8 mouse cellular contexts compared by ENCODE assay signal in the genomic region with DNA sequence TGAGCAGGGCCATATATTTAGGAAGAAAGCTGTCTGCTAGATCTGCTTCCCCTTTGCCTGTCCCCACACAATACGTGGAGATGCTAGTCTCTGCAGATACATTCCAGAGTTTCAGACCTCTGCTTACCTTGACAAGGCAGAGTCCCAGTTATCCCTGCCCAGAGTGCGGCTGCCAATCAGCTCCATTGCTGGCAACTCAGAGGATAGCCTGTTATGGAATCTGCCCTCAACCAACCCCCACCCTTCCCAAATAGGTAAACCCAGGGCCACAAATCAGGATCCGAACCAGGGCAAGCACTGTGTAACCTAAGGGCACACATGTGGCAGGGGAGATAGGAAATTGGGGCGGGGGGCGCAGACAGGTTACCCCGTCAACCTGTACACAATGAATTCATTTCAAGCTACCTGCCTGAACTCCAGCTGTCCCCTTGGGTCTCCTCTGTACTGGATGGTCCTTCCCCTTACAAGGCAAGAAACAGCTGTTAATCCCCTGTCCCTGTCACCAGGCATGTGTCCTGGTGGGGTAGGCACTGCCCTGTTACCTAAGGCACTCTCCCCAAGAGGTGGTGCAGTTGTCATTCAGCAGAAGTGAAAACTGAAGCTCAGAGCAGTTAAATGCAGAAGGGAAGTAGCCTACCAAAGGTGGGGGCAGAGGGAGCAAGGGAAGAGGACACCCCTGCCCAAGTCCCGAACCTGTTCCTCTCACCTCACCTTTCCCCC. TPM values are rescaled to one million over a fixed set of nuclear protein-coding genes. Genes with fewer than 3 reads are reported as not detected.
A peak's percentile ranks its signal among the peaks of the same experiment; 100 is the strongest.
DNase-seq lines count a peak whose midpoint lies in the region; ATAC-seq and TF ChIP-seq lines count a peak whose summit lies in the region.

No protein-coding gene starts in this region.

- peak; percentile 61 for DNase-seq in cerebellum, adult 9-10 months
- DNase-seq in cerebellum, adult 18-20 months = no peak
- no peak for DNase-seq in liver, embryonic 14.5 days (ENCODE audit: low read depth in 3 of 3, low spot score in 3 of 3)
- no peak for DNase-seq in right cerebral cortex, postnatal 36 days (ENCODE audit: low spot score in 2 of 2)
- DNase-seq in right cerebral cortex, adult 2 months (ENCODE audit: low spot score in 2 of 2) = no peak

- peaks cover 7% of the 10 kb centered on the region; the same call in 1 of the 2 replicates for H3K4me1 ChIP-seq in cortical plate, adult 2 months (ENCODE audit: control insufficient read depth, insufficient read depth, low read length)
- peaks cover 35% of the 10 kb centered on the region for H3K4me1 ChIP-seq in hindbrain, embryonic 12.5 days
- peaks cover 13 to 27% of the 10 kb centered on the region in 2 experiments for H3K4me1 ChIP-seq in liver, embryonic 14.5 days (replicated peaks; ENCODE audit: control insufficient read depth in 2 of 2, insufficient read depth in 2 of 2, low read length in 1 of 2)
- H3K4me1 ChIP-seq in stomach, embryonic 14.5 days (ENCODE audit: control insufficient read depth, insufficient read depth, low read length) = peaks cover 28% of the 10 kb centered on the region

- TF ChIP-seq EP300 in liver, embryonic 14.5 days (IDR thresholded peaks at IDR 0.05; ENCODE audit: low read depth) = no peak

- H3K4me3 ChIP-seq in cortical plate, adult 2 months (ENCODE audit: insufficient read depth, low read length) = peak overlapping the region; percentile 76; the same call in 1 of the 2 replicates
- H3K4me3 ChIP-seq in hindbrain, embryonic 12.5 days = peak overlapping the region; percentile 94
- peak overlapping the region; percentile 79 to 95 for H3K4me3 ChIP-seq in liver, embryonic 14.5 days (ENCODE audit: insufficient read depth in 1 of 2, low read depth in 2 of 2, low read length in 2 of 2)
- H3K4me3 ChIP-seq in stomach, embryonic 14.5 days (ENCODE audit: low read depth, low read length) = peak overlapping the region; percentile 82

- H3K27me3 ChIP-seq in hindbrain, embryonic 12.5 days = no peaks in the 10 kb centered on the region
- H3K27me3 ChIP-seq in liver, embryonic 14.5 days (ENCODE audit: control insufficient read depth, insufficient read depth, low read length) = no peaks in the 10 kb centered on the region
- H3K27me3 ChIP-seq in stomach, embryonic 14.5 days (ENCODE audit: control insufficient read depth, insufficient read depth, low read length) = no peaks in the 10 kb centered on the region

- 63% methylated on average over 7 of the region's 7 CpGs for WGBS in hindbrain, embryonic 12.5 days
- 40% methylated on average over 7 of the region's 7 CpGs for WGBS in liver, embryonic 14.5 days (ENCODE audit: insufficient replicate concordance)
- 54% methylated on average over 7 of the region's 7 CpGs for WGBS in stomach, embryonic 14.5 days

- TF ChIP-seq POLR2A in cortical plate, adult 2 months (IDR thresholded peaks at IDR 0.05; ENCODE audit: extremely low read depth, insufficient read depth, low read length) = no peak

- H3K9ac ChIP-seq in hindbrain, embryonic 12.5 days = peak overlapping the region; percentile 99
- peak overlapping the region; percentile 88 for H3K9ac ChIP-seq in liver, embryonic 14.5 days (replicated peaks)
- H3K9ac ChIP-seq in stomach, embryonic 14.5 days (replicated peaks; ENCODE audit: low read depth, low read length) = peak overlapping the region; percentile 97

- H3K36me3 ChIP-seq in hindbrain, embryonic 12.5 days = 0 out of 2 replicates have a peak, but pooled peaks cover 6% of the 10 kb centered on the region
- H3K36me3 ChIP-seq in liver, embryonic 14.5 days (replicated peaks; ENCODE audit: control insufficient read depth, insufficient read depth, low read depth) = no peaks in the 10 kb centered on the region
- no peaks in the 10 kb centered on the region for H3K36me3 ChIP-seq in stomach, embryonic 14.5 days (ENCODE audit: control insufficient read depth, insufficient read depth, low read length)

- H3K27ac ChIP-seq in cortical plate, adult 2 months (ENCODE audit: insufficient read depth, low read length) = no peak overlapping the region
- H3K27ac ChIP-seq in hindbrain, embryonic 12.5 days = no peak overlapping the region
- H3K27ac ChIP-seq in liver, embryonic 14.5 days = no peak overlapping the region
- no peak overlapping the region for H3K27ac ChIP-seq in stomach, embryonic 14.5 days (ENCODE audit: low read length)

- peak; percentile 8; the same call in 1 of the 2 replicates for ATAC-seq in hindbrain, embryonic 12.5 days (ENCODE audit: low FRiP score)
- no peak for ATAC-seq in liver, embryonic 14.5 days (ENCODE audit: insufficient read depth)
- no peak for ATAC-seq in stomach, embryonic 14.5 days (ENCODE audit: insufficient number of reproducible peaks, insufficient read depth, low FRiP score, low read depth)

- no peak for TF ChIP-seq CTCF in cortical plate, adult 2 months (IDR thresholded peaks at IDR 0.05; ENCODE audit: extremely low read depth, insufficient read depth, low read length)
- TF ChIP-seq CTCF in liver, embryonic 14.5 days (IDR thresholded peaks at IDR 0.05; ENCODE audit: low read depth) = no peak

- H3K4me2 ChIP-seq in hindbrain, embryonic 12.5 days (replicated peaks) = peak overlapping the region; percentile 79
- H3K4me2 ChIP-seq in liver, embryonic 14.5 days (ENCODE audit: low read depth) = peak overlapping the region; percentile 96
- peak overlapping the region; percentile 81 for H3K4me2 ChIP-seq in stomach, embryonic 14.5 days (replicated peaks; ENCODE audit: low read depth, low read length)

- no peaks in the 10 kb centered on the region for H3K9me3 ChIP-seq in hindbrain, embryonic 12.5 days (replicated peaks)
- H3K9me3 ChIP-seq in liver, embryonic 14.5 days (ENCODE audit: control insufficient read depth, low read length) = no peaks in the 10 kb centered on the region
- no peaks in the 10 kb centered on the region for H3K9me3 ChIP-seq in stomach, embryonic 14.5 days (ENCODE audit: control insufficient read depth, low read depth, low read length)

RNA-seq across cellular contexts. Expression of a gene that starts 1.1 kb away (rescaled TPM):
- 17.5 and 17.7 TPM in 2 replicates for polyA plus RNA-seq in cortical plate, adult 2 months (2012; rRNA removed)
- 10.7 and 11.3 TPM in 2 replicates for polyA plus RNA-seq in hindbrain, embryonic 12.5 days (2016; fragmentation: Nextera tagmentation; extraction: Ambion mirVana)
- polyA plus RNA-seq in liver, embryonic 14.5 days (2012; rRNA removed) = 3.9 and 5.0 TPM in 2 replicates
- 2.3 and 2.4 TPM in 2 replicates for polyA plus RNA-seq in liver, embryonic 14.5 days (2014; fragmentation: Nextera tagmentation; extraction: Ambion mirVana)
- 11.6 and 12.7 TPM in 2 replicates for polyA plus RNA-seq in stomach, embryonic 14.5 days (2014; fragmentation: Nextera tagmentation; extraction: Ambion mirVana)
